Mouse (Mus musculus): ENCODE measurements around the gene Med4.

DNA sequence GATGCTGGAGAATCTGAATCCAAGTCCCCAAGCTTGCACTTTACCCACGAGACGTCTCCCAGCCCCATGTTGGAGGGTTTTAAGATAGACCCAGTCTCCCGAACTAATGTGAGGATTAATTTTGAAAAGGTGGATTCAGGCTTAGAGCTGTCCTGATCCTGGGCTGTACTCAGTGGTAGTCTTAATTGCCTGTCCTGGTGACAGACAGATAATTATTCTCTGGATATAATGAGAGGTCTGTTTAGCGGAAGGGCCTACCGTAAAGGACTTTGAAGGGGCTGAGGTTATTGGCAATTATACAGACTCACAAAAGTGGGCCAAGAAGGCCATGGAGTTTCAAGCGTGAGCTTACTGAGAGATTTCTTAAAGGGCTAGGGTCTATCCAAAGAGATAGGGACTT is 34.0 kb downstream of the Med4 start:
- TF ChIP-seq CTCF (IDR thresholded peaks at IDR 0.05; ENCODE audit: low read depth) (no peak), EP300 (IDR thresholded peaks at IDR 0.05; ENCODE audit: low read depth) (no peak)

Measured in liver, postnatal 0 days (tissue).